Mouse (Mus musculus) adrenal gland, postnatal 10 days (tissue): ENCODE data around the gene Lipo3. TPM values are rescaled to one million over a fixed set of nuclear protein-coding genes. Genes with fewer than 3 reads are reported as not detected.
A peak's percentile ranks its signal among the peaks of the same experiment; 100 is the strongest.
"Not testable (repeated sequence)": the region's sequence is repeated elsewhere in the genome, so short reads cannot be mapped to it uniquely, and the experiment has no call there.

Source experiments
- DNase-seq: peaks from one replicate; pipeline ENCODE4 v3.0.0; 2021; ENCODE audit warnings: mixed read lengths
- long read RNA-seq, 2 experiments: library from polyadenylated mRNA; stranded (forward); transcript quantifications; one replicate each; pipeline ENCODE4 v2.0.0; 2021
- microRNA-seq: library from miRNA; unstranded; fragments of <30 nt; microRNA quantifications from one replicate; pipeline ENCODE4 v1.2.0, GENCODE M21; 2021
- total RNA-seq, 2 experiments: library from RNA; stranded (reverse); gene quantifications; 2 replicates each; pipeline ENCODE4 v1.2.3; 2021

Gene Lipo3
- total RNA-seq: 10 to 100 TPM; 11.4 to 12.0 TPM
- long read RNA-seq, experiment 1, transcript Lipo3-202 (11 exons, 2,839 nt): major isoform, 19 of 22 reads
- long read RNA-seq, experiment 1, partial matches to known transcripts: 0 of 22 reads
- long read RNA-seq, experiment 1, other reads (novel, unspliced or antisense): 3 of 22 reads
- long read RNA-seq, experiment 2, transcript Lipo3-202 (11 exons, 2,839 nt): major isoform, 14 of 18 reads
- long read RNA-seq, experiment 2, partial matches to known transcripts: 0 of 18 reads
- long read RNA-seq, experiment 2, other reads (novel, unspliced or antisense): 4 of 18 reads

- DNase-seq: peak; percentile 44
Observed at GRCm38 (mm10) chr19:33761287-33762086, at the start of gene Lipo3. Gene Lipo3 (minus strand): TSS chr19:33761951.

GRCm38 (mm10) chr19:33787359-33787758, 25.6 kb upstream of the Lipo3 start, which contains the start of gene Lipo1:
Gene Lipo1 (minus strand): TSS chr19:33787459.
- not testable (repeated sequence) for DNase-seq

DNA sequence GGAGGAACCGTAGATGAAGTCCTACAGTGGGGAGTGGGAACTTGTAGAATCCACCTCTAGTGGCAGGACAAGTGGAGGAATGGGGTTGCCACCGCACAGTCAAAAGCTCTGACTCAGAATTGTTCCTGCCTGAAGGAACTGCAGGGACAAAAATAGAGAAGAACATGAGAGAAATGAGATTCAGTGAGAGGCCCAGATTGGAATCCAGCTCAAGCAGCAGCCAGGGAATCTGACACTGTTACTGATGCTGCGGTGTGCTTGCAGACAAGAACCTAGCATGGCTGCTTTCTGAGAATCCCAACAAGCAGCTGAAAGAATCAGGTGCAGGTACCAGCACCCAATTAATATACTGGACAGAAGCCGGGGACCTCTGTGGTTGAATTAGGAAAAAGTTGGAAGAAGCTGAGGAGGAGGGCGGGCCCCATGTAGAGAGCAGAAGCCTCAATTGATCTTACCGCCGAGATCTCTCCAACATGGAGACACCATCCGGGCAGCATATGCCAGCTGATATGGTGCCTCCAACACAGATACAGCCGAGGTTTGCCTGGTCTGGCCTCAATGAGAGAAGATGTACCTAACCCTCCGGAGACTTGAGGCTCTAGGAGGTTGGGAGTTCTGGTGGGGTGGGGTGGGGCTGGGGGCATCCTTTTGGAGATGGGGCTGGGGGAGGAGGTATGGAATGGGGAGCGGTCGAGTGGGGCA, 25.0 kb upstream of the Lipo3 start:
- DNase-seq: no peak

DNA sequence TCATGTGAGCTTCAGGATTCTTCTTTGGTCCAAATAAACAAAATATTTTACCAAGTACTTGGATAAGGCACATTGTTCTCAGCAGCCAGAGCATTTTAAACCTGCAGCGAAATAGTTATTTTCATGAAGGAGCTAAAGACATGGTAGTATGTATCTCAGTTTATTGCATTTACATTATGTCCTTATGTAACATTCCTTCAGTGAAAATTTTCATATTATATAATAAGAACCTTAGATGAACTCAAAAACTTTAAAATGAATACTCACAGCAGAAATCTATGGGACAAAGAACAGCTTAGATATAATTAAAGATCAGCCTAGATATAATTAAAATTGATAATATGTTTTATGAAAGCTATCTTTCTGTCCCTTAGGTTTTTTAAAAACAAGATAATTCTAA, 10.5 kb downstream of the Lipo3 start, which contains the start of gene Lipo2:
Gene Lipo2, minus strand, starts transcription at position 101 of the 400 bp plus-strand sequence.
- DNase-seq: not testable (repeated sequence)

GRCm38 (mm10) chr19:33625152-33625551, 136.6 kb downstream of the Lipo3 start, which contains the start of gene Gm8978:
Gene Gm8978 (minus strand): TSS chr19:33625252.
- DNase-seq: not testable (repeated sequence)

DNA sequence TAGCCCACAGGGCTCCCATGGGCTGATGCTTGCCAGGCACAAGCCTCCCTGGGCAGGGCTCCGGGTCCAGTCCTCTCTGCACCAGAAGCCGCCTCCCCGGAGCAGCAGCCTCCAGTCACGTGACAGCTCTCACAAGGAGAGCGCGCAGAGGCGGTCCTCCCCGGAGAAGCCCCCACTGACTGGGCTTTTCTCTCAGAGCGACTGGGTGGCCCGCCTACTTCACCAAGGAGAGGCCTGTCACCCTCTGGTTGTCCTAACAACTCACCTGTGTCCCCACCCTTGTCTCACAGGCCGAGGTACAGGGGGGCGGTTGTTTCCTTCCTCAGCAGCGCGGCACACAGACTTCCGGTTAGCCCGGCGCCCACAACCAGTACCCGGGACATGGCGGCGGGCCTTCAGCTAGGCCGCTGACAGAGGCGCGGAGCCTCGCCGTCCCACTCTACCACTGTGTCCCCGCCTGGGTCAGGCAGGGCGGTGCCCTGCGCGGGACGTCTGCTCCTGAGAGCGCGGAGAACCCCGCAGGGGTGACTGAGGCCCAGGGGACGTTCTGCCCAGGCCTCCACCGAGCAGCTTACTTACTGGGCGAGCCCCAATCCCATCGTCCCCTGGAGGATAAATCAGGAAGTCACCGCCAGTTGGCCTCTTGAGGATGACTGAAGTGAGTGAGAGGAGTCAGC, 172.0 kb downstream of the Lipo3 start:
- DNase-seq: peak; percentile 42

DNA sequence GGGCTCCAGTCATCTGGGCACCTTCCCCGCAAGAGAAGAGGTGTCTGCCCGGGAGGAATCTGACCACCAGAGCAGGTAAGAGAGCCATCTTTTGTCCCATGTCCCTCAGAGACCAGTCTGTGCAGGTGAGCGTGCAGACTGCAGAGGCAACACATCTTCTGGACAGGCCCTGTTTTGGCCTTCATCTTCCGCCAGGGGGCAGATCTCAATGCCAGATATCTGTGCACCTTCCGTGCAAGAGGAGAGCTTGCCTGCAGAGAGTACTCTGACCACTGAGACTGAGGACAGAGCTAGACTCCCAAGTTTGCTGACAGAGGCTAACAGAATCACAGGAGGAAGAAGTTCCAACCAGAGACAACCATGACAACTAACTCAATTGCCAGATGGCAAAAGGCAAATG, 193.2 kb downstream of the Lipo3 start:
- DNase-seq: not testable (repeated sequence)

DNA sequence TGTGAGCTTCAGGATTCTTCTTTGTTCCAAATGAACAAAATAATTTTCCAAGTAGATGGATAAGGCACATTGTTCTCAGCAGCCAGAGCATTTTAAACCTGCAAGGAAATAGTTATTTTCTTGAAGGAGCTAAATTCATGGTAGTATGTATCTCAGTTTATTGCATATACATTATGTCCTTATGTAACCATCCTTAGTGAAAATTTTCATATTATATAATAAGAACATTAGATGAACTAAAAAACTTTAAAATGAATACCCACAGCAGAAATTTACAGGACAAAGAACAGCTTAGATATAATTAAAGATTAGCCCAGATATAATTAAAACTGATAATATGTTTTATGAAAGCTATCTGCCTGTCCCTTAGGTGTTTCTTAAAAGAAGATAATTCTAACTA, 244.1 kb downstream of the Lipo3 start, which contains the start of gene Lipo4:
Gene Lipo4, minus strand, starts transcription at position 101 of the 400 bp plus-strand sequence.
- no peak for DNase-seq

Small RNA genes within 50 kb of the gene (microRNA-seq; reads per million reads assigned to microRNA genes)
- gene Gm27440: not detected

Other genes starting within 250 kb of the Lipo3 start
- gene Lipo4, start 244.2 kb downstream of the Lipo3 start, total RNA-seq: under 1 TPM; 0.18 to 0.27 TPM
- gene Gm8978, start 136.7 kb downstream of the Lipo3 start, total RNA-seq: not detected
- under 1 TPM; 0.18 to 0.30 TPM for gene Lipo2, start 10.6 kb downstream of the Lipo3 start, total RNA-seq
- not detected for gene Lipo1, start 25.5 kb upstream of the Lipo3 start, total RNA-seq
- gene Lipf, start 199.2 kb upstream of the Lipo3 start, total RNA-seq: not detected
- gene Lipk, start 246.3 kb upstream of the Lipo3 start, total RNA-seq: under 1 TPM; 0.21 to 0.36 TPM